ENCODE assay signal across 22 mouse cellular contexts in genomic region chr19:36958331-36958730, GRCm38 (mm10).
"Had no signal": no experiment of that assay in that cellular context is flagged by ENCODE, and none has a peak within 500 bp of the region (broad histone marks: within the 10 kb centered on the region; RNA-seq: fewer than 3 reads in every experiment).

No protein-coding gene starts in this region.

- H3K4me1 ChIP-seq: hindbrain, embryonic 13.5 days; hindbrain, embryonic 15.5 days; limb, embryonic 10.5 days; limb, embryonic 12.5 days had no signal

- ATAC-seq: forebrain, embryonic 16.5 days; hindbrain, postnatal 0 days had no signal

- DNase-seq: gastrocnemius, adult 2 months; gastrocnemius, postnatal 10 days; gastrocnemius, postnatal 25 days; heart, adult 18-20 months; heart, postnatal 10 days; heart, postnatal 4 days; kidney, postnatal 10 days; kidney, postnatal 4 days; liver; liver, embryonic 13.5 days had no signal

- H3K27me3 ChIP-seq: heart, embryonic 12.5 days; hindbrain, embryonic 13.5 days; hindbrain, embryonic 15.5 days; limb, embryonic 12.5 days; liver, embryonic 13.5 days; liver, embryonic 15.5 days had no signal

- H3K27ac ChIP-seq: gastrocnemius, adult 2 months; heart, embryonic 10.5 days; hindbrain, embryonic 13.5 days; hindbrain, embryonic 15.5 days; hindbrain, postnatal 0 days; layer of hippocampus, adult 2 months; left cerebral cortex, adult 2 months; limb, embryonic 10.5 days; limb, embryonic 12.5 days; liver, embryonic 13.5 days; liver, embryonic 15.5 days had no signal

- H3K9me3 ChIP-seq: heart, embryonic 10.5 days; heart, embryonic 12.5 days; hindbrain, embryonic 13.5 days; hindbrain, embryonic 15.5 days; limb, embryonic 10.5 days; limb, embryonic 12.5 days; liver, embryonic 13.5 days; liver, embryonic 15.5 days had no signal

- H3K4me2 ChIP-seq: heart, embryonic 12.5 days; hindbrain, embryonic 13.5 days; hindbrain, embryonic 15.5 days; limb, embryonic 12.5 days; liver, embryonic 11.5 days; liver, embryonic 13.5 days; liver, embryonic 15.5 days had no signal

- H3K9ac ChIP-seq: heart, embryonic 12.5 days; hindbrain, embryonic 13.5 days; hindbrain, embryonic 15.5 days; limb, embryonic 12.5 days; liver, embryonic 13.5 days; liver, embryonic 15.5 days had no signal

- H3K4me3 ChIP-seq: gastrocnemius, adult 2 months; heart, embryonic 10.5 days; heart, embryonic 12.5 days; hindbrain, embryonic 13.5 days; hindbrain, embryonic 15.5 days; layer of hippocampus, adult 2 months; left cerebral cortex, adult 2 months; limb, embryonic 10.5 days; limb, embryonic 12.5 days; liver, embryonic 13.5 days; liver, embryonic 15.5 days had no signal
